Mouse (Mus musculus) C2C12 (cell line): ENCODE measurements around the gene Abcc12.

Experiments used
- CEBPB ChIP-seq: IDR thresholded peaks from one replicate; pipeline ENCODE4 v1.6.1; 2011; ENCODE audit warnings: low read depth, mild to moderate bottlenecking, control low read depth, moderate library complexity
- CTCF ChIP-seq: IDR thresholded peaks from one replicate; pipeline ENCODE4 v1.5.1; 2011; ENCODE audit not compliant: control insufficient read depth, insufficient read depth, insufficient read length

DNA sequence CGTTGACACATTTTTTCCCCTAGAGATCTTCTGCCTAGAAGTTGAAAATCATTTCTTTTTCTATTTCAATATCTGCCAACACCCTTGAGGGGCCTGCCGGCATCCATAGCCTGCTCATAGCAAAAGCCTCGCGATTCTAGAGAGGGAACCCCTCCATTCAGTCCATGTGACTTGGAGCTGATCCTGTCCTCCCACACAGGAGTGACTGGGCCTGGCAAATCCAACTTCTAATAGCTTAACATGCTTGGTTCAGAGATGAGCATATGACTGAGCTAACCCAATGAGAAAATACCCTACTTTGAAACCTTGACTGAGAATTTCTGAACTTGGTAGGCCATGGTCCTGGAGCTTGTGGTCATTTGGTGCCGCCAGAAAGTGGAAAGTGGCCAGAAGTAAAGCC lies 5.6 kb upstream of the Abcc12 start:
- TF ChIP-seq CTCF (no peak), CEBPB (no peak)
